Mouse (Mus musculus): ENCODE measurements at regions not wholly inside any gene's neighbourhood (a gene's known extent, or its start where the extent isn't known, plus 50 kb on each side); places are given as distances from the start of the nearest gene placed in this dataset.
"Not testable (repeated sequence)": the region's sequence is repeated elsewhere in the genome, so short reads cannot be mapped to it uniquely, and the experiment has no call there.

DNA sequence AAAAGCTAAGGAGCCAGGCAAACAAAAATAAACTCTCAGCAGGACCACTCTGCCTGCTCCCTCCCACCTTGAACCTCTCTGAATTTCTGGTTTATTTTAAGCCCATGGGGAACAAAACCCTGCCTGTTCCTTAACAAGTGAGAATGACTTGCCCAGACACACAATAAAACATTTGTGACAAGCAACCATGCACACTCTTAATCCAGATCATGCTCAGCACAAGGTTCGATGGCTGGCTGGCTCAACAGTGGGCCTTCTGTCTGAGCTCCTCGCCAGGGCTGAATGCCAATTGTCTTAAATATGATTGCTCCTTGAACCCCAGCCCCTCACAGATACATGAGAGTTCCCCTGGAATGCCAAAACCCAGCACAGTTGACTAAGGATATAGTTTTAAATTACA lies 468.3 kb upstream of the Nrsn1 start:
- DNase-seq (ENCODE audit: low spot score in 2 of 2): no peak

GRCm38 (mm10) chr13:25729327-25729892 lies 459.1 kb upstream of the Nrsn1 start:
- DNase-seq (ENCODE audit: low spot score in 2 of 2): no peak

GRCm38 (mm10) chr13:25727504-25728095 lies 457.3 kb upstream of the Nrsn1 start:
- no peak for DNase-seq (ENCODE audit: low spot score in 2 of 2)

DNA sequence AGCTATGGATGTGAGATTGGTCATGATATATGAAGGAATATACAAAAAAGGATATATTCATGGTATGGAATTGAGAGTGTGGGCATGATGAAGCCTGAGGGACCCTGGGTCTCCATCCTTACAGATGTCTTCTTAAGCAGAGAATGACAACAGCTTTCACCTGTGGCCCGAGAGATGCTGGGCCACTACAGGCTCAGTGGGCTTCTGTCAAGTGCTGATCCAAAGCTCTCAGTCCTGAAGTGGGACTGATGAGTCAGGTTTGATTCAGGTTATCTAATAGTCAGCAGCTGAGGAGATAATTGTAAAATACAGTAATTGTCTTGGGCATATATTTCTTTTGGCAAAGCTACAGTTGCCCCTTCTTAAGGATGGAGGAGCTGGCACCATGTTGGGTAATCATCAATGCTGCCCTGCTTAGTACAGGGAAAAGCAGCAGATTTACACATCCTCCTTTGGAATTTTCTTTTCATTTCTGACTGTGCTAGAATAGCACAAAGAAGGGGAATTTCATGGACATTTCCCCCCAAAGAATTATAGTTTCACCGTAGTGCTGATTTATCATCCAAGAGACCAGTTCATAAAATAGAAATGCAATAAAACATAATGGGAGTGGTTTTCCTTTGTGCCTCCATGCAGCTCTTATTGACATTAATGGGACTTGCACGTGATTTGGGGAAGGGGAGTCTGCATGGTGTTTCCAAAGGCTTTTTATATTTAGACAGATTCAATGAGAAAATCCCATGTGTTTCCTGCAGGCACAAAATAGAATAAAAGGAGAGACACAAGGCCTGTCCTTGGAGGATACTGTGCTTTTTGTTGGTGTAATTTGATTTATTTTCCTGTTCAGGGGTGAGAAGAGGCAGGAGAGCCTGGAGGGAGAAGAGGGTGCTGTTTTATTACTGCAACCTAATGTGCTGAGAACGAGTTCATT lies 452.6 kb upstream of the Nrsn1 start:
- DNase-seq (ENCODE audit: low spot score in 2 of 2): no peak

GRCm38 (mm10) chr13:25700965-25701364 lies 430.7 kb upstream of the Nrsn1 start:
- no peak for DNase-seq (ENCODE audit: low spot score in 2 of 2)

GRCm38 (mm10) chr13:25695956-25696355 lies 425.7 kb upstream of the Nrsn1 start:
- DNase-seq (ENCODE audit: low spot score in 2 of 2): no peak

DNA sequence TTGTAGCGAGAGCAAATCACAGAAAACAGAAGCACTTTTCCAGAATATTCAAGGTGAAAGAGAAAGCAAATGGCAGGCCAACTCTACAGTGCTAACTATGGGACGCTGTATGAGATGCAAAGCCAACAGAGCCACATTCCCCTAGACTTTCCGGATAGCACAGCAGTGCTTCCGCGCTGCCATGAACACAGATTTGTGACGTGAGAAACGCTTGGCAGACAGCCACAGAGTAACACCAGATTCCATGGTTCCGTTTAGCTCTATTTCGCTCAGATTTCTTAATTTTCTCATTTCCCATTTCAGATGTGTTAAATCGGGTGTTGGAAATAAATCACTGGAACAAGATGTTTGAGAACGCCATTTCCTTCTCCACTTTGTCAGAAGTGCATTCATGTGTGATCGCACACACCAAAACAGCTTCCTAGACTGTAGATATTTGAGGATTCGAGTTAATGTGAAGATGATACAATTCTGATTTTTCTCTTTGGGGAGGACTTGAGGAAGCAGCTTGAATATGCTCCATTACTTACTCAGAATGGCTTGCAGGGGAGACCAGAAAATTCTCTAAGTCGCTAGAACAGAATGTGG lies 424.8 kb upstream of the Nrsn1 start:
- no peak for DNase-seq (ENCODE audit: low spot score in 2 of 2)

DNA sequence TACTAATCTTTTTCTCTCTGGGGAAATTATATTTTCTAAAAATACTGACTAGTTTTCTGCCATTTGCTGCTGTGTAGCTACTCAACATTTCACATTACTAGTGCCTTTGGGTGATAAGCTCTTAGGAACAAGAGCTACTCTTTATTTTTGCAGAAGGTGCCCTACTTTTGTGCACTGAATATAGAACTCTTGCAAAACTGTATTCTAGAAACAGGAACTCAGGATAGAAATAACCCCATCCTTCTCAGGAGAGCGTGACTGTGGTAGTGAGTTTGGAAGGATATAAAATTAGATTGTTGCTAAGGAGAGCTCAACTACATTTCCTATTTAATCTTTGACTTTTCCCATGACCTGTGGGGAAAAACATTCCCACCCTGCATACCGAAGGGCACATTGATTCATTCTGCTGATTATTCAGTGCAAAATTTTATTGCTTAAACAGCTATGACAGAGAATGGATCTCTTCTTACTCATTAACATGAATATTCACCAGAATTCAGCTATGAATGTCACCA lies 408.0 kb upstream of the Nrsn1 start:
- DNase-seq (ENCODE audit: low spot score in 2 of 2): no peak

DNA sequence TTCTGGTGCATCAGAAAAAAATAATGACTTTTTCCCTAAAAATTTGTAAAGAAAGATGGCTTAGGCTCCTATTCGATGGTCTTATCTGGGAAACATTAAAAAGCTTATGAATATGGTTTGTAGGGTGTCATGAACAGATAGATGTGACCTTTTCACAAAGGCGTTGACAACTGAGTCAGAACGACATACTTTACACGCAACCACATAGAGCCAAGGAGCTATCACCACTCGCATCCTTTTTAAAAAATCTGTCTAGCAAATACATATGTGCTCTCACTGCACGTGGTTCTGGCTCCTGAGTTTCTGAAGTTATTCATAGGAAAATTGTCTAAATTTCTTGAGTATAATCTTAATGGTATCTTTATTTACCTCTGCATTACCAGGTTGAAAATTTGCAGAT lies 404.9 kb upstream of the Nrsn1 start:
- no peak for DNase-seq (ENCODE audit: low spot score in 2 of 2)

- no peak for DNase-seq (ENCODE audit: low spot score in 2 of 2)
These were observed 395.7 kb upstream of the Nrsn1 start for GRCm38 (mm10) chr13:25666022-25666421.

DNA sequence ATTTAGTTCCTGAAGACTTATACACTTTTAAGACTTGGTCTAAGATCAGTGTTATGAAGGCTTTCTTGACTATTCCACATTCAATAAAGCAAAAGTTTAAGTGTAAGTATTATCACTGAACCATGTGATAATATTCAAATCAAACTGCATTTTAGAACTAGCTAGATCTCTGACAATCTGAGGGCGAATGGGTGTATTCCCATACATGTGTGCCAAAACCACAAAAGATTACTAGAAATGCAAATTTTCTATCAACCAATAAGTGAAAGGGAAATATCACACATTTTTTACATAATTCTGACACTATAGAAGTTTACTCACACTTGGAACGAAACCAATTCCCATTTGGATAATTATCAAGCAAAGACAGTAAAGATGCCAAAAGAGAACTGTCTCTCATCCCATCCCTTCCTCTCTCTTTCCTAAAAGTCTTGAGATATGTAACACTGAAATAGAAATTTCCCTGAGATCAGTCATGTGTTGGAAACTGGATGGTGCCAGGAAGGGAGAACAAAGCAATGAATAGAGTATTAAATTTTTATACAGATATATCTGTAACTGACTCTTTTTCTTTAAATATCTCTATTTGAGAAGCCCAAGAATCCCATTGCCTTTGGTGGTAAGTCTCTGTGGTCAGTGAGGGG lies 394.8 kb upstream of the Nrsn1 start:
- no peak for DNase-seq (ENCODE audit: low spot score in 2 of 2)

DNA sequence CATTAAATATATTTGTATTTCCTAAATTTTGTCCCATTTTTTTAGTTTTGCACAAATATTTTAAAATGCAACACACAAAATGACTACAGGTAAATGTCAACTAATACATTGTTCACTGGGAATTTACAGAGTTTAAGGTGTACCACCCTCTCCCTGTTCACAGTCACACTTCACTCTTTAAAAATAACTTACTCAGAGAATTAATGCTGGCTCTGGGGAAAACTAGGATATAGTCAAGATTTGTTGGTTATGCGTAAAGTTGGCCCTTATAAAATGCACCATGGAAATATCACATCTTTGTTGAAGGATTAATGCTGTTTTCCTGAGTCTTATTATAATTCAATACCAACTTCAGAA lies 378.1 kb upstream of the Nrsn1 start:
- no peak for DNase-seq (ENCODE audit: low spot score in 2 of 2)

GRCm38 (mm10) chr13:25647711-25648429 lies 377.6 kb upstream of the Nrsn1 start:
- DNase-seq (ENCODE audit: low spot score in 2 of 2): no peak

- DNase-seq (ENCODE audit: low spot score in 2 of 2): no peak
These were observed 369.4 kb upstream of the Nrsn1 start for GRCm38 (mm10) chr13:25639522-25640291.

- no peak for DNase-seq (ENCODE audit: low spot score in 2 of 2)
These were observed 359.2 kb upstream of the Nrsn1 start for GRCm38 (mm10) chr13:25629466-25629865.

- no peak for DNase-seq (ENCODE audit: low spot score in 2 of 2)
These were observed 347.3 kb upstream of the Nrsn1 start for GRCm38 (mm10) chr13:25617578-25617977.

- DNase-seq (ENCODE audit: low spot score in 2 of 2): no peak
These were observed 341.7 kb upstream of the Nrsn1 start for GRCm38 (mm10) chr13:25611986-25612385.

DNA sequence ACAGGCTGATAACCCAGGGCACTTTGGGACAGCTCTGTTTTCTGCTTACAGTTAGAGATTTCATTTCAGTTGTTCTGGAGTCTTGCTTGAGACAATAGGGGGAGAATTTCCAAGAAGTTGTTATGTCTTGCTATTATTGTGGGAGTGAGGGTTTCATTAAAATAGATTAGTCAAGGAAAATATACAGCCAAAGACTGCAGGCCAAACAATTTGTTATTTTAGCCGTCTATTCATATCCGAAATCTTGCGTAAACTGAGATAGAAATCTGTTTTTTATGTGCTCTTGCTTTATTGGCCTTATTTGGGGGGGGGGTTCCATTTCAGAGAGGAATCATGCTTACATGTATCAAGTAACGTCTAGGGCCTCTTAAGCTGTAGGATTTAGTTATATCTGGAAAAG lies 339.3 kb upstream of the Nrsn1 start:
- DNase-seq (ENCODE audit: low spot score in 2 of 2): no peak

DNA sequence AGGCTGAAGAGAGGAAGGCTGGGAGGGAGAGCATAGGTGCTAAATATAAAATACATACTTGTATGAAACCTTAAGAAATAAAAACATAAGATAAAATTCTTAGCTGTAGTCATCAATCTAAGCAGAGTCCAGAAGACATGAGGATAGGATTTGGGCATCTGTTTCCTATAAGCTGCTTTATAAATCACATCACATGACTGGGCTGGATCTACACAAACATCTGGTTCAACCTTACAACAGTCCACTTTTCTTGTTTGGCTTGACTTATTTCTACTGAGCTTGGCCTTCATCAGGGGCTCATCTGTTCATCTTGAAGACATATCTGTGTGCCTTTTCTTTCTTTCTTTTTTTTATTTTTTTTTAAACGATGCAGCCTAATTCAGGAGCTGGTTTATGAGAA lies 338.9 kb upstream of the Nrsn1 start:
- no peak for DNase-seq (ENCODE audit: low spot score in 2 of 2)

GRCm38 (mm10) chr13:25601351-25601750 lies 331.0 kb upstream of the Nrsn1 start:
- DNase-seq (ENCODE audit: low spot score in 2 of 2): not testable (repeated sequence)

Data from adrenal gland, postnatal 4 days (tissue).